Mouse (Mus musculus) hindbrain, postnatal 0 days (tissue): ENCODE results near the gene Mmel1. TPM values are rescaled to one million over a fixed set of nuclear protein-coding genes. Genes with fewer than 3 reads are reported as not detected.
A peak's percentile ranks its signal among the peaks of the same experiment; 100 is the strongest.

ENCODE experiments used
- ATAC-seq: fragments of 200-750 bp; cut with Nextera tagmentation; 2 replicates; pipeline ENCODE4 v1.8.0; 2017; ENCODE audit warnings: mild to moderate bottlenecking, moderate TSS enrichment, moderate library complexity
- DNase-seq: peaks from one replicate; pipeline ENCODE4 v3.0.0-alpha.2; 2015; ENCODE audit warnings: low spot score
- H3K27ac ChIP-seq: fragments of 300-500 bp; sonication (generic); 2 replicates; pipeline ENCODE4 v1.5.1; 2014; ENCODE audit warnings: mild to moderate bottlenecking
- H3K27me3 ChIP-seq: fragments of 300-500 bp; sonication (generic); 2 replicates; pipeline ENCODE4 v1.6.1; 2014; ENCODE audit warnings: low read length, mixed read lengths; ENCODE audit not compliant: insufficient read depth
- H3K36me3 ChIP-seq: fragments of 300-500 bp; sonication (generic); 2 replicates; pipeline ENCODE4 v1.6.1; 2014; ENCODE audit warnings: low read length, mixed read lengths; ENCODE audit not compliant: insufficient read depth
- H3K4me1 ChIP-seq: fragments of 300-500 bp; sonication (generic); 2 replicates; pipeline ENCODE4 v1.6.1; 2014; ENCODE audit warnings: antibody characterized with exemption, low read length, mixed read lengths; ENCODE audit not compliant: insufficient read depth
- H3K4me2 ChIP-seq: fragments of 300-500 bp; sonication (generic); 2 replicates; pipeline ENCODE4 v1.6.1; 2014; ENCODE audit warnings: low read depth, mild to moderate bottlenecking, low read length, moderate library complexity, mixed read lengths
- H3K4me3 ChIP-seq: fragments of 300-500 bp; sonication (generic); 2 replicates; pipeline ENCODE4 v1.5.1; 2014; ENCODE audit warnings: low read length
- H3K9ac ChIP-seq: fragments of 300-500 bp; sonication (generic); replicated peaks from 2 replicates; pipeline ENCODE4 v1.6.1; 2014; ENCODE audit warnings: mild to moderate bottlenecking, low read length, moderate library complexity, mixed read lengths
- H3K9me3 ChIP-seq: fragments of 300-500 bp; sonication (generic); 2 replicates; pipeline ENCODE4 v1.6.1; 2016; ENCODE audit warnings: low read length, mixed read lengths
- CTCF ChIP-seq: IDR thresholded peaks from 2 replicates; pipeline ENCODE4 v1.5.1; 2016; ENCODE audit warnings: antibody characterized with exemption, control low read depth, low read depth
- WGBS: fragments of 180-500 bp; shearing (Covaris S2); extraction: QIAGEN DNeasy Blood & Tissue Kit; methylation state at CpG from one replicate; pipeline ENCODE4 v1.1.7; 2014; 5-methylcytosine and 5-hydroxymethylcytosine counted together
- polyA plus RNA-seq: library from polyadenylated mRNA; unstranded; fragments of >200 nt; fragmentation: Nextera tagmentation; extraction: Ambion mirVana; gene quantifications from 2 replicates; pipeline ENCODE4 v1.2.1, GENCODE M21; 2015
- total RNA-seq: library from RNA; depleted of rRNA; stranded (reverse); fragments of >200 nt; gene quantifications from 2 replicates; pipeline ENCODE4 v1.2.3, GENCODE M21; 2014

Mmel1 gene
- total and polyA plus RNA-seq, 2 experiments from 2014 or later: 0.93 to 1.6 TPM

DNA sequence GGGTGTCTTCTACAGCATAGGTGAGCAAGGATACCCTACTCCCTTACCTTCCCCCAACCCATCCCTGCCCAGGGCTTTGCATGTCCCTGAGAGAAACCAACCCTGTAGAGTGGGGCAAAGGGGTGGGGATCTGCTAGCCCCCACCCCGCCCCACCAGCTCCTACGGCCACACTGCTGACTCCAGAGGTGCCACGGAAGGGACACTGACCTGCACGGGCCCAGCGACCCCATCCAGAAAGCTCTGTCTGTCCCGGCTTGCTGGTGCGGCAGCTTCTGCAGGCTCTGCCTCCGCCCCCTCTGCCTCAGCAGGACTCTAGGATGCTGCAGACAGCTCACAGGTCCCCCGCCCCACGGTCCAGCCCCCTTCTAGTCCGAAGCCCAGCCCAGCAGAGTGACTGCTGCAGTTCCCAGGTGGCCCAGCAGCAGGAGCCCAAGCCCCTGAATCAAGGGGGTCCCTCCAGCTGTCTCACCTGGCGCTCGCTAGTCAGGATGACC is 2.4 kb downstream of the Mmel1 start:
- peak overlapping the region; percentile 35 for H3K9ac ChIP-seq
- no peaks in the 10 kb centered on the region for H3K4me1 ChIP-seq
- peak; percentile 61 for DNase-seq
- no peaks in the 10 kb centered on the region for H3K9me3 ChIP-seq
- peak overlapping the region; percentile 29 for H3K4me3 ChIP-seq
- H3K27ac ChIP-seq: no peak overlapping the region
- WGBS: 3% methylated on average over 13 of the region's 13 CpGs
- ATAC-seq: peak; percentile 82
- H3K36me3 ChIP-seq: no peaks in the 10 kb centered on the region
- H3K27me3 ChIP-seq: no peaks in the 10 kb centered on the region
- peak; percentile 47 for TF ChIP-seq CTCF
- peak overlapping the region; percentile 47 for H3K4me2 ChIP-seq

DNA sequence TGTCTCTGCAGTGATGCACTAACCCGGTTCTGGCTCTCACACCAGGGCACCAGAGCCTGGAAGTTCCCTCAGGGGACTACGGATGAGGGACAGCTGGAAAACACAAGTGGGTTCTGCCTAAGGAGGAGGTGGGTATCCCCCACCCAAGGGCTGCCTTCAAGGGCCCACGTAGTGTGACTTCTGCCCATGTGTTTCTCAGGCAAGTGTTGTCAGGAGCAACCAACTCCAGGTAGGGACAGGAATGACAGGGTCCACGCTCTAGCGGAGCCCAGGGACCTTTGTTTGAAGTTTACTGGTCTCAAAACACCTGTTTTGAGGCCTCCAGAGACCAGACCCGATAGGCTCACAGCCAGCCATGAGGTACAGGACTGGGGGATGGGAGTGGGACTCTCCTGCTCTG is 3.8 kb downstream of the Mmel1 start:
- TF ChIP-seq CTCF: no peak
- WGBS: 73% methylated on average over 6 of the region's 6 CpGs
- Histone ChIP-seq H3K4me1 (0 out of 2 replicates have a peak, but pooled peaks cover 1% of the 10 kb centered on the region), H3K27me3 (no peaks in the 10 kb centered on the region), H3K36me3 (no peaks in the 10 kb centered on the region), H3K27ac (no peak overlapping the region), H3K9me3 (no peaks in the 10 kb centered on the region), H3K9ac (no peak overlapping the region), H3K4me3 (no peak overlapping the region), H3K4me2 (no peak overlapping the region)
- DNase-seq (no peak), ATAC-seq (no peak)

GRCm38 (mm10) chr4:154877864-154878548 is 8.6 kb downstream of the Mmel1 start:
- H3K27ac ChIP-seq: peak overlapping the region; percentile 69
- H3K4me2 ChIP-seq: peak overlapping the region; percentile 57
- peak overlapping the region; percentile 19 for H3K4me3 ChIP-seq
- 13% methylated on average over 18 of the region's 18 CpGs for WGBS
- ATAC-seq (peak; percentile 95), DNase-seq (peak; percentile 99)
- H3K9me3 ChIP-seq: no peaks in the 10 kb centered on the region
- H3K36me3 ChIP-seq: no peaks in the 10 kb centered on the region
- TF ChIP-seq CTCF: peak; percentile 93
- H3K4me1 ChIP-seq: 0 out of 2 replicates have a peak, but pooled peaks cover 4% of the 10 kb centered on the region
- 0 out of 2 replicates have a peak overlapping the region, but pooled peaks have one; percentile 30 for H3K9ac ChIP-seq
- H3K27me3 ChIP-seq: no peaks in the 10 kb centered on the region

- H3K4me1 ChIP-seq: 0 out of 2 replicates have a peak, but pooled peaks cover 4% of the 10 kb centered on the region
- 0 out of 2 replicates have a peak overlapping the region, but pooled peaks have one; percentile 1 for H3K9ac ChIP-seq
- H3K4me3 ChIP-seq: no peak overlapping the region
- DNase-seq (no peak), ATAC-seq (no peak)
- H3K36me3 ChIP-seq: no peaks in the 10 kb centered on the region
- no peaks in the 10 kb centered on the region for H3K9me3 ChIP-seq
- H3K4me2 ChIP-seq: no peak overlapping the region
- 76% methylated on average over 6 of the region's 6 CpGs for WGBS
- no peaks in the 10 kb centered on the region for H3K27me3 ChIP-seq
- H3K27ac ChIP-seq: no peak overlapping the region
- TF ChIP-seq CTCF: no peak
Measured at GRCm38 (mm10) chr4:154880730-154881129, 11.3 kb downstream of the Mmel1 start.

- H3K9ac ChIP-seq: no peak overlapping the region
- no peaks in the 10 kb centered on the region for H3K9me3 ChIP-seq
- WGBS: 30% methylated on average over 14 of the region's 14 CpGs
- no peak overlapping the region for H3K27ac ChIP-seq
- no peaks in the 10 kb centered on the region for H3K36me3 ChIP-seq
- no peaks in the 10 kb centered on the region for H3K27me3 ChIP-seq
- no peak for TF ChIP-seq CTCF
- 0 out of 2 replicates have a peak, but pooled peaks cover 4% of the 10 kb centered on the region for H3K4me1 ChIP-seq
- DNase-seq: no peak
- H3K4me2 ChIP-seq: no peak overlapping the region
- no peak overlapping the region for H3K4me3 ChIP-seq
- ATAC-seq: no peak
Measured at GRCm38 (mm10) chr4:154882014-154882659, 12.8 kb downstream of the Mmel1 start.

DNA sequence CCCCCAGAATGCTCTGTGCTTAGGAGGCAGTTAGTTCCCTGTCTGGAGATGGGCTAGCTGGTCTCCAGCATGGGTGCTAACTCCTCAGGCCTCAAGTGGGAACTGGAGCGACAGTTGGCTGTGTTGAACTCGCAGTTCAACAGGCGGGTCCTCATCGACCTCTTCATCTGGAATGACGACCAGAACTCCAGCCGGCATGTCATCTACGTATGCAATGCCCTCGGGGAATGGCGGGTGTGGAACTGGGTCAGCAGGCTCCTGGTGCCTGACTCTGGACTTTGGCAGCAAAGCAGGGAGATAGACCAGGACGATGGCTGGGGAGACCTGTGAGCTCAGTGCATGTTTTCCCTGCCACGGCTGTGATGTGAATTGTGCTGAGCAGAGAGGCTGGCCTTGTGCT is 16.0 kb downstream of the Mmel1 start:
- H3K4me3 ChIP-seq: no peak overlapping the region
- H3K9ac ChIP-seq: no peak overlapping the region
- H3K4me2 ChIP-seq: no peak overlapping the region
- ATAC-seq: no peak
- no peak for TF ChIP-seq CTCF
- no peaks in the 10 kb centered on the region for H3K9me3 ChIP-seq
- DNase-seq: no peak
- H3K27ac ChIP-seq: no peak overlapping the region
- H3K36me3 ChIP-seq: no peaks in the 10 kb centered on the region
- 71% methylated on average over 11 of the region's 11 CpGs for WGBS
- H3K4me1 ChIP-seq: no peaks in the 10 kb centered on the region
- H3K27me3 ChIP-seq: no peaks in the 10 kb centered on the region
